Mouse (Mus musculus) forebrain, embryonic 10.5 days (tissue): ENCODE results near the gene Rnls. TPM values are rescaled to one million over a fixed set of nuclear protein-coding genes. Genes with fewer than 3 reads are reported as not detected.
A peak's percentile ranks its signal among the peaks of the same experiment; 100 is the strongest.
"Not testable (repeated sequence)": the region's sequence is repeated elsewhere in the genome, so short reads cannot be mapped to it uniquely, and the experiment has no call there.

ENCODE experiments used
- DNase-seq: peaks from one replicate; pipeline ENCODE4 v3.0.0-alpha.2; 2017; ENCODE audit warnings: low spot score; ENCODE audit errors: extremely low spot score
- H3K27ac ChIP-seq: fragments of 300-500 bp; sonication (generic); 2 replicates; pipeline ENCODE4 v1.5.1; 2016; ENCODE audit warnings: mild to moderate bottlenecking
- H3K27me3 ChIP-seq: fragments of 300-500 bp; sonication (generic); 2 replicates; pipeline ENCODE4 v1.6.1; 2016; ENCODE audit warnings: mild to moderate bottlenecking; ENCODE audit not compliant: poor library complexity, severe bottlenecking
- H3K36me3 ChIP-seq: fragments of 300-500 bp; sonication (generic); replicated peaks from 2 replicates; pipeline ENCODE4 v1.6.1; 2016; ENCODE audit warnings: mild to moderate bottlenecking, moderate library complexity
- H3K4me1 ChIP-seq: fragments of 300-500 bp; sonication (generic); 2 replicates; pipeline ENCODE4 v1.6.1; 2016
- H3K4me3 ChIP-seq: fragments of 300-500 bp; sonication (generic); 2 replicates; pipeline ENCODE4 v1.5.1; 2016; ENCODE audit warnings: mild to moderate bottlenecking, moderate library complexity
- H3K9me3 ChIP-seq: fragments of 300-500 bp; sonication (generic); 2 replicates; pipeline ENCODE4 v1.6.1; 2016; ENCODE audit warnings: mild to moderate bottlenecking, moderate library complexity
- WGBS: fragments of 180-500 bp; shearing (Covaris S2); methylation state at CpG from one replicate; pipeline ENCODE4 v1.1.7; 2016; 5-methylcytosine and 5-hydroxymethylcytosine counted together
- polyA plus RNA-seq: library from polyadenylated mRNA; unstranded; fragments of >200 nt; fragmentation: Nextera tagmentation; extraction: Ambion mirVana; gene quantifications from 2 replicates; pipeline ENCODE4 v1.2.1, GENCODE M21; 2016

Rnls gene
- 6.0 and 6.9 TPM in 2 replicates for polyA plus RNA-seq

- Histone ChIP-seq H3K36me3 (no peaks in the 10 kb centered on the region; the same call in 1 of the 2 replicates), H3K4me1 (peaks cover 11% of the 10 kb centered on the region), H3K27ac (peak within 1 kb of the TSS; percentile 93), H3K27me3 (peaks cover 4% of the 10 kb centered on the region), H3K9me3 (peaks cover 10% of the 10 kb centered on the region), H3K4me3 (peak within 1 kb of the TSS; percentile 67)
- under 1% methylated on average over 48 of the region's 48 CpGs for WGBS
- DNase-seq = peak; percentile 88
Observed at GRCm38 (mm10) chr19:33391651-33392382, at the start of gene Rnls. Gene Rnls, minus strand, starts transcription at chr19:33392295.

GRCm38 (mm10) chr19:33429457-33429856, 37.4 kb upstream of the Rnls start:
- Histone ChIP-seq H3K36me3 (no peaks in the 10 kb centered on the region), H3K4me3 (no peak overlapping the region), H3K27ac (no peak overlapping the region), H3K27me3 (no peaks in the 10 kb centered on the region), H3K9me3 (no peaks in the 10 kb centered on the region), H3K4me1 (no peaks in the 10 kb centered on the region)
- 66% methylated on average over 2 of the region's 2 CpGs for WGBS
- no peak for DNase-seq

- not testable (repeated sequence) for DNase-seq, H3K36me3 ChIP-seq, H3K27me3 ChIP-seq, H3K9me3 ChIP-seq, H3K4me3 ChIP-seq, H3K4me1 ChIP-seq, H3K27ac ChIP-seq
- 91% methylated on average over 9 of the region's 9 CpGs for WGBS
Observed at GRCm38 (mm10) chr19:33419368-33419767, 27.3 kb upstream of the Rnls start.

GRCm38 (mm10) chr19:33380825-33381224, 11.3 kb downstream of the Rnls start:
- no peak for DNase-seq
- no peaks in the 10 kb centered on the region for H3K4me1 ChIP-seq
- H3K9me3 ChIP-seq = no peaks in the 10 kb centered on the region
- no peak overlapping the region for H3K27ac ChIP-seq
- WGBS = 76% methylated on average over 2 of the region's 2 CpGs
- no peak overlapping the region for H3K4me3 ChIP-seq
- no peaks in the 10 kb centered on the region for H3K27me3 ChIP-seq
- H3K36me3 ChIP-seq = no peaks in the 10 kb centered on the region

- 33% methylated on average over 3 of the region's 3 CpGs for WGBS
- DNase-seq = no peak
- H3K9me3 ChIP-seq = no peaks in the 10 kb centered on the region
- H3K4me1 ChIP-seq = no peaks in the 10 kb centered on the region
- no peak overlapping the region for H3K27ac ChIP-seq
- H3K4me3 ChIP-seq = no peak overlapping the region
- no peaks in the 10 kb centered on the region for H3K27me3 ChIP-seq
- no peaks in the 10 kb centered on the region for H3K36me3 ChIP-seq
Observed at GRCm38 (mm10) chr19:33380386-33380785, 11.7 kb downstream of the Rnls start.

- Histone ChIP-seq H3K27me3 (no peaks in the 10 kb centered on the region), H3K4me3 (no peak overlapping the region), H3K36me3 (no peaks in the 10 kb centered on the region), H3K4me1 (no peaks in the 10 kb centered on the region), H3K27ac (no peak overlapping the region), H3K9me3 (no peaks in the 10 kb centered on the region)
- DNase-seq = no peak
- WGBS = 84% methylated on average over 2 of the region's 2 CpGs
Observed at GRCm38 (mm10) chr19:33368808-33369207, 23.3 kb downstream of the Rnls start.

- Histone ChIP-seq H3K36me3 (no peaks in the 10 kb centered on the region), H3K4me3 (no peak overlapping the region), H3K4me1 (no peaks in the 10 kb centered on the region), H3K27ac (no peak overlapping the region), H3K9me3 (no peaks in the 10 kb centered on the region), H3K27me3 (no peaks in the 10 kb centered on the region)
- 19% methylated on average over 3 of the region's 3 CpGs for WGBS
- DNase-seq = peak; percentile 65
Observed at GRCm38 (mm10) chr19:33366661-33367060, 25.4 kb downstream of the Rnls start.

GRCm38 (mm10) chr19:33357019-33357418, 35.1 kb downstream of the Rnls start:
- peaks cover 11% of the 10 kb centered on the region for H3K4me1 ChIP-seq
- no peaks in the 10 kb centered on the region for H3K36me3 ChIP-seq
- DNase-seq = no peak
- H3K4me3 ChIP-seq = no peak overlapping the region
- no peaks in the 10 kb centered on the region for H3K27me3 ChIP-seq
- H3K9me3 ChIP-seq = no peaks in the 10 kb centered on the region
- H3K27ac ChIP-seq = no peak overlapping the region
- 73% methylated on average over 3 of the region's 3 CpGs for WGBS

- 96% methylated on average over 1 of the region's 1 CpGs for WGBS
- Histone ChIP-seq H3K27me3 (no peaks in the 10 kb centered on the region), H3K36me3 (no peaks in the 10 kb centered on the region), H3K4me3 (no peak overlapping the region), H3K27ac (no peak overlapping the region), H3K4me1 (no peaks in the 10 kb centered on the region), H3K9me3 (no peaks in the 10 kb centered on the region)
- no peak for DNase-seq
Observed at GRCm38 (mm10) chr19:33340119-33340518, 52.0 kb downstream of the Rnls start.

GRCm38 (mm10) chr19:33326706-33327641, 65.1 kb downstream of the Rnls start:
- WGBS = 54% methylated on average over 4 of the region's 4 CpGs
- H3K27me3 ChIP-seq = no peaks in the 10 kb centered on the region
- H3K36me3 ChIP-seq = no peaks in the 10 kb centered on the region
- H3K9me3 ChIP-seq = no peaks in the 10 kb centered on the region
- H3K4me1 ChIP-seq = peaks cover 4% of the 10 kb centered on the region; the same call in 1 of the 2 replicates
- no peak for DNase-seq
- no peak overlapping the region for H3K27ac ChIP-seq
- H3K4me3 ChIP-seq = no peak overlapping the region

- H3K9me3 ChIP-seq = no peaks in the 10 kb centered on the region
- DNase-seq = no peak
- no peaks in the 10 kb centered on the region for H3K4me1 ChIP-seq
- 70% methylated on average over 1 of the region's 1 CpGs for WGBS
- no peak overlapping the region for H3K27ac ChIP-seq
- H3K4me3 ChIP-seq = no peak overlapping the region
- H3K27me3 ChIP-seq = no peaks in the 10 kb centered on the region
- H3K36me3 ChIP-seq = no peaks in the 10 kb centered on the region
Observed at GRCm38 (mm10) chr19:33318785-33319184, 73.3 kb downstream of the Rnls start.

GRCm38 (mm10) chr19:33317130-33317529, 75.0 kb downstream of the Rnls start:
- no peaks in the 10 kb centered on the region for H3K4me1 ChIP-seq
- no peak for DNase-seq
- H3K36me3 ChIP-seq = no peaks in the 10 kb centered on the region
- H3K4me3 ChIP-seq = no peak overlapping the region
- H3K27ac ChIP-seq = no peak overlapping the region
- H3K27me3 ChIP-seq = no peaks in the 10 kb centered on the region
- H3K9me3 ChIP-seq = no peaks in the 10 kb centered on the region
- WGBS = 78% methylated on average over 4 of the region's 4 CpGs
